Mouse (Mus musculus): ENCODE measurements around the gene Bcas3. TPM values are rescaled to one million over a fixed set of nuclear protein-coding genes. Genes with fewer than 3 reads are reported as not detected.

The Bcas3 gene
- total and polyA plus RNA-seq, 2 experiments from 2014 or later: 31.6 to 32.3 TPM

DNA sequence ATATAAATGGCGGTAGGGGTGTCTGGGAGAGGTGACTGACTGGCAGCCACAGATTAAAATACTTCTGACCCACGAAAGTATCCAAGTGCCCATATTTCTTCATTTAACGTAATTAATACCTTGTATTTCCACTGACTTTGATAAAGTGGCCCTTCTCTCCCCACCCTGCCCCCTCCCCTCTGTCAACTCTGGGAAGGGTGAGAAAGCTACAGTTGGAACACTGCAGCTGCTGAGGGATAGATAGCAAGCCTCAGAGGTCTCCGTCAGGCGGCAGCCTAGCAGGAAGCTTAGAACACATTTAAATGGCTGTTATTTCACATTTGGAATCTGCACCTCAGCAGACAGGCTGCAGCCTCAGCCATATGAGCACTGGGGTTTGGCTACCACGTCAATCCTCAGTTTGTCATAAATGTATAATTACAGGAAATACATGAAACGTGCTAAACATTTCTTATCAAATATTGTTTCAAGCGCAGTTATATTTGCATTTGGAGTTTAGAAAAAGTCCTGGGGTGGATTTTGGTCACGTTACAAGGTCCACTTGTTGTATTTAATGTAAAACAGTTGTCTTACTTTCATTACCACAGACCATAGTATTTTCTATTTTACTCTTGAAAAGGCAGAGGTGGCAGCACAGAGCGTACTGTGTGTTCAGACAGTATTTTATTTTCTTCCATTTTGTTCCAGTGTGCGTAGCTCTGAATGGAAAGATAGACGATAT, 291.2 kb downstream of the Bcas3 start:
- ATAC-seq (no peak), DNase-seq (ENCODE audit: low spot score) (no peak)
- no peak for TF ChIP-seq CTCF (IDR thresholded peaks at IDR 0.05; ENCODE audit: low read depth)
- no peak overlapping the region for H3K4me2 ChIP-seq (ENCODE audit: low read depth, low read length)
- no peak overlapping the region for H3K27ac ChIP-seq
- no peak overlapping the region for H3K4me3 ChIP-seq (ENCODE audit: low read length)
- no peaks in the 10 kb centered on the region for H3K9me3 ChIP-seq (ENCODE audit: low read length)
- no peaks in the 10 kb centered on the region for H3K27me3 ChIP-seq (ENCODE audit: insufficient read depth, low read length)
- H3K4me1 ChIP-seq (ENCODE audit: insufficient read depth, low read length): no peaks in the 10 kb centered on the region
- no peaks in the 10 kb centered on the region for H3K36me3 ChIP-seq (ENCODE audit: insufficient read depth, low read length)
- no peak overlapping the region for H3K9ac ChIP-seq (replicated peaks; ENCODE audit: low read length)
- 69% methylated on average over 12 of the region's 12 CpGs for WGBS

DNA sequence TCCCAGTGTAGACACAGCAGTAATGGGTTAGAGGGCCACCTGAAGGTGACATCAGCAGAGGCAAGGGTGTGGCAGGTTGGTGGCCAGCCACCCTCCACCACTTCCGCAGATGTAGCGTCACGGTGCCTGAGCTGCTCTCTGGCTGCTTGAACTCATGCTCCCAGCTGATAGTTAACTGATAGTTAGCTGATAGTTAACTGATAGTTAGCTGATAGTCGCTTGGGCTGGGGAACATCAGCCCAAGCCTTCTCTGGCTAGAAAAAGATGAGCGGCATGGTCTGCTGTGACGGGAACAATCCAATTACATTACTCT, 291.7 kb downstream of the Bcas3 start:
- TF ChIP-seq CTCF (IDR thresholded peaks at IDR 0.05; ENCODE audit: low read depth): no peak
- H3K4me1 ChIP-seq (ENCODE audit: insufficient read depth, low read length): no peaks in the 10 kb centered on the region
- DNase-seq (ENCODE audit: low spot score): no peak
- ATAC-seq: no peak
- WGBS: 85% methylated on average over 6 of the region's 6 CpGs
- H3K9ac ChIP-seq (replicated peaks; ENCODE audit: low read length): no peak overlapping the region
- H3K4me3 ChIP-seq (ENCODE audit: low read length): no peak overlapping the region
- no peak overlapping the region for H3K4me2 ChIP-seq (ENCODE audit: low read depth, low read length)
- no peaks in the 10 kb centered on the region for H3K27me3 ChIP-seq (ENCODE audit: insufficient read depth, low read length)
- no peaks in the 10 kb centered on the region for H3K9me3 ChIP-seq (ENCODE audit: low read length)
- H3K36me3 ChIP-seq (ENCODE audit: insufficient read depth, low read length): no peaks in the 10 kb centered on the region
- no peak overlapping the region for H3K27ac ChIP-seq

DNA sequence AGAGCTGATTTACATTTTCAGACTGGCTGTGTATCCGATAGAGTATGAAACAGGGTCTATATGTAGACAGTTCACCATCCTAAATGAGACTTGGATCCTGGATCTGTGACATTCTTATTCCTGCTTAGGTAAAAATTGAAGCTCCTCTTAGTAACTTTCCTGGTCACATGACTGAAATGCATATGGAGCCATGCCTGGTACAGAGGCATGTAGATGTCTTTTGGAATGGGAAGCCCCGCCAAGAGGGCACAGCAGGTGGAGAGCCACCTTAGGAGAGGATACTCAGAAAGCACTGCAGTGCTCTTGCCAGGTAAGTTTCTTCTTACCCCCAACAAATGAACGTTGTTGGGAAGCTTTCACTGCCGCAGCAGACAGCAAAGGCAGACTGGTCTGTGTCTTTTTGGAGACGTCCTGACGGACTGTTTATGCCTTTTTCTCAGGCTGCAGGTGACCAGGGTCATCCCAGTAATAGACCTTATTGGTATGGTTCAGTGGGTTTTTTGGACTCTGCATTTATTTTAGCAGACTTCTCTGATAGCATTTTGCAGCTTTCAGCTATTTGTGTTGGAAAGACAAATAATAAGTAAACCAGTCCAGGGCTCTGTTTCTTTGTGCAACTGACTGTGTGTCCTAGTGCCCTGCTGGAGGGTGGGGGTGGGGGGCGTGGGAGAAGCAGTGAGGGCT, 292.3 kb downstream of the Bcas3 start:
- Histone ChIP-seq H3K4me2 (ENCODE audit: low read depth, low read length) (no peak overlapping the region), H3K4me3 (ENCODE audit: low read length) (no peak overlapping the region), H3K27me3 (ENCODE audit: insufficient read depth, low read length) (no peaks in the 10 kb centered on the region), H3K9me3 (ENCODE audit: low read length) (no peaks in the 10 kb centered on the region), H3K4me1 (ENCODE audit: insufficient read depth, low read length) (no peaks in the 10 kb centered on the region), H3K36me3 (ENCODE audit: insufficient read depth, low read length) (no peaks in the 10 kb centered on the region), H3K9ac (replicated peaks; ENCODE audit: low read length) (no peak overlapping the region), H3K27ac (no peak overlapping the region)
- WGBS: 66% methylated on average over 7 of the region's 7 CpGs
- TF ChIP-seq CTCF (IDR thresholded peaks at IDR 0.05; ENCODE audit: low read depth): no peak
- ATAC-seq (no peak), DNase-seq (ENCODE audit: low spot score) (no peak)

DNA sequence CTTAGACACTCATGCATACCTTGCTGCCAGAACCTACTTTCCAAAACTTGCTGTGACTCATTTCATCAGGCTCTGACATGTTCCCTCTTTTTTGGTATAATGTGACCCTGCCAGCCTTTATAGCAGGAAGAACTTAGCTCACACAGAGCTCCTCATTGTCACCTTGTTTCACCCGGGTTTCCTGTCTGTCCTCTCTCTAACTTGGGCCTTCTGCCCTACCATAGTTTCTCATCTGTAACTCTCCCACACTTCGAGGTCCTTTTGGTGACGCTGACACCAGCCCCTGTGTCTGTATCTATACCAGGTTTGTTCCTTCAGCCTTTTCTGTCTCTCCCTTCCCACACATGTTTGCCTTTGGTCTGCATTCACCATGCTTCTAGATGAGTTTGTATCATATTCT, 295.9 kb downstream of the Bcas3 start:
- TF ChIP-seq CTCF (IDR thresholded peaks at IDR 0.05; ENCODE audit: low read depth): no peak
- 82% methylated on average over 3 of the region's 3 CpGs for WGBS
- Histone ChIP-seq H3K27me3 (ENCODE audit: insufficient read depth, low read length) (no peaks in the 10 kb centered on the region), H3K36me3 (ENCODE audit: insufficient read depth, low read length) (no peaks in the 10 kb centered on the region), H3K4me1 (ENCODE audit: insufficient read depth, low read length) (no peaks in the 10 kb centered on the region), H3K4me3 (ENCODE audit: low read length) (no peak overlapping the region), H3K9me3 (ENCODE audit: low read length) (no peaks in the 10 kb centered on the region), H3K4me2 (ENCODE audit: low read depth, low read length) (no peak overlapping the region), H3K9ac (replicated peaks; ENCODE audit: low read length) (no peak overlapping the region), H3K27ac (no peak overlapping the region)
- no peak for ATAC-seq
- DNase-seq (ENCODE audit: low spot score): no peak

DNA sequence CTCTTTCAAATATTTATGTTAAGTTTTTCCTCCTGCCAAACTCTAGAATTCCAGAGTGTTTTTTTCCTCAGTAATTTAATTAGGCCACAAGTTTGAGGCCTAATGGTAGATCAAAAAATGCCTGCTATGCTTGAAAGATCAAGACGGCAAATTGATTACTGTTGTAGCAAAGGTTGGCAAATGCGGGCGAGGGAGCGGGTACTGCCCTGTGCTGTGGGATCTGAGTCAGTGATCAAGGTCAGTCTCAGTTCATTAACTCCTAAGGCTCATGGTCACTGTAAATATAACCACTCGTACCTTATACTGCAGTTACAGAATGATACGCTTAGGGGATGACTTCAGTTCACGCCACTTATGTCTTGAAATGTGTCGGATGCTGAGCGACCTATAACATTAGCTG, 296.4 kb downstream of the Bcas3 start:
- ATAC-seq (no peak), DNase-seq (ENCODE audit: low spot score) (no peak)
- Histone ChIP-seq H3K27ac (no peak overlapping the region), H3K36me3 (ENCODE audit: insufficient read depth, low read length) (no peaks in the 10 kb centered on the region), H3K4me3 (ENCODE audit: low read length) (no peak overlapping the region), H3K9ac (replicated peaks; ENCODE audit: low read length) (no peak overlapping the region), H3K4me1 (ENCODE audit: insufficient read depth, low read length) (no peaks in the 10 kb centered on the region), H3K9me3 (ENCODE audit: low read length) (no peaks in the 10 kb centered on the region), H3K27me3 (ENCODE audit: insufficient read depth, low read length) (no peaks in the 10 kb centered on the region), H3K4me2 (ENCODE audit: low read depth, low read length) (no peak overlapping the region)
- WGBS: 74% methylated on average over 9 of the region's 9 CpGs
- no peak for TF ChIP-seq CTCF (IDR thresholded peaks at IDR 0.05; ENCODE audit: low read depth)

DNA sequence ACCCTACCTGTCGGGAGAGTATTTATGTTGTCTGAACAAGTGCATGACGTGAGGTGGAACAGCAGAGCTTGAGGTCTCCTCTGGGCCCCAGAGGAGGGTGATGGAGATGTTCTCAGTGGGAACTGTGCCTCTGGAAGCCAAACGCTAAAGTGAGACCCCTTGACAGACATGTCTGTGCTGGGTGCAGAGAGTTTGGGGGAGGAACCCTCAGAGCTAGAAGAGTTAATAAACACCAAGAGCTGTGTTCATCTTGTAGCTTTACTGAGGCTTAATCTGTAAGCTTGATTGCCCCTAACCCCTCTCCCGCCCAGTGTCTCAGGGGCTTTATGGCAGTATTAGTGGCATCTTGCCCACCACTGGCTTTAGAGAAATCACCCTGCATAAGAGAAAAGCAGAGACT, 304.5 kb downstream of the Bcas3 start:
- no peak for TF ChIP-seq CTCF (IDR thresholded peaks at IDR 0.05; ENCODE audit: low read depth)
- Histone ChIP-seq H3K9me3 (ENCODE audit: low read length) (no peaks in the 10 kb centered on the region), H3K36me3 (ENCODE audit: insufficient read depth, low read length) (no peaks in the 10 kb centered on the region), H3K27ac (no peak overlapping the region), H3K4me1 (ENCODE audit: insufficient read depth, low read length) (no peaks in the 10 kb centered on the region), H3K4me2 (ENCODE audit: low read depth, low read length) (no peak overlapping the region), H3K9ac (replicated peaks; ENCODE audit: low read length) (no peak overlapping the region), H3K27me3 (ENCODE audit: insufficient read depth, low read length) (no peaks in the 10 kb centered on the region), H3K4me3 (ENCODE audit: low read length) (no peak overlapping the region)
- WGBS: 56% methylated on average over 4 of the region's 4 CpGs
- DNase-seq (ENCODE audit: low spot score): no peak
- ATAC-seq: no peak

DNA sequence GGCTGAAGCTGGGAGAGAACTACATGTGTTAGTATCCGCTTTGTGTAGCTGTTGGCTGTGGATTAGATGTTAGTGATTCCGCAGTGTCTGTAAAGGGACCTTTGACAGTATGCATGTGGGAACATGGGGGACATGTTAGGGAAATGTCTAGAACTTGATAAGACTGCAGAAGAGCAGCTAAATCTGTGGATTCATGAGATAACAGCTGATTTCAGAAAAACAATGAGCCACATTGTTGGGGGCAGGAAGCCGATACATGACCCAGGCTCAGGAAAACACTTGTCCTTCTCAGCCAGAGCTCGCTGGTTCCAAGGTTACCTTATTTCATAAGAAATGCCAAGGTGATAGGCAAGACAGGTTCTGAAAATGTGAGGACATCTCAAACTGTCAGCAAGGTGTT, 307.3 kb downstream of the Bcas3 start:
- WGBS: 93% methylated on average over 4 of the region's 4 CpGs
- DNase-seq (ENCODE audit: low spot score) (no peak), ATAC-seq (no peak)
- no peak overlapping the region for H3K9ac ChIP-seq (replicated peaks; ENCODE audit: low read length)
- H3K4me2 ChIP-seq (ENCODE audit: low read depth, low read length): no peak overlapping the region
- H3K36me3 ChIP-seq (ENCODE audit: insufficient read depth, low read length): no peaks in the 10 kb centered on the region
- TF ChIP-seq CTCF (IDR thresholded peaks at IDR 0.05; ENCODE audit: low read depth): no peak
- H3K27me3 ChIP-seq (ENCODE audit: insufficient read depth, low read length): no peaks in the 10 kb centered on the region
- H3K9me3 ChIP-seq (ENCODE audit: low read length): no peaks in the 10 kb centered on the region
- H3K4me3 ChIP-seq (ENCODE audit: low read length): no peak overlapping the region
- H3K27ac ChIP-seq: no peak overlapping the region
- no peaks in the 10 kb centered on the region for H3K4me1 ChIP-seq (ENCODE audit: insufficient read depth, low read length)
